In the genomic region with DNA sequence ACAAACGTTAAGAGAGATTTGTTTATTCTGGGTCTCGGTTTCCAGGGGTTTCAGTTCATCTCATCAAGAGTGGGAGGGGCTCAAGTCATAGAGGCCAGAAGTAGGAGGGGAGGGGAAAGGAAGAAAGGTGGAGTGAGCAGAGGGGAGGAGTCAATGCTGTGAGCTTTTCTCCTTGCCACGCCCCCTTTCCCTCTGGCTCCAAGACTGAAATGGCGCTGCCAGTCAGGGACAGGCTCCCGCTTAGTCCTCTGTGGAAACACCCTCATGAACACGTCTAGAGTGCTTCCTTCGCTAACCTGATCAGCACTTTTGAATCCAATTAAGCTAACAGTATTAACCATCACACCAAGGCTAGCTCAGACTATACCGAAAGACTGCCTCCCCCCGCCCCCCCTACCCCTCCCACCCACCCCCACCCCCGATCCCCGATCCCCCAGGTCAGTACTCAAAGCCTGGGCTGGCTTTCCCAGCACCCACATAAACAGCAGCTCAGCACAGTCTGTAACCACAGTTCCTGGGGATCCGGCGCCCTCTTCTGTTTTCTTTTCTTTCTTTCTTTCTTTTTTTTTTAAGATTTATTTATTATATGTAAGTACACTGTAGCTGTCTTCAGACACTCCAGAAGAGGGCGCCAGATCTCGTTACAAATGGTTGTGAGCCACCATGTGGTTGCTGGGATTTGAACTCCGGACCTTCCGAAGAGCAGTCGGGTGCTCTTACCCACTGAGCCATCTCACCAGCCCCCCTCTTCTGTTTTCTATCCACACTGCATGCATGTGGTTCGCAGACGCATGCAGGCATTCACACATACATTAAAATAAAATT, we compare ENCODE assay signal across 7 mouse cellular contexts.
DNase-seq lines count a peak whose midpoint lies in the region; ATAC-seq lines count a peak whose summit lies in the region.

No protein-coding gene starts in this region.

- 0 out of 2 replicates have a peak, but pooled peaks cover 9% of the 10 kb centered on the region for H3K27me3 ChIP-seq in neural tube, embryonic 13.5 days
- no peaks in the 10 kb centered on the region for H3K27me3 ChIP-seq in embryonic facial prominence, embryonic 14.5 days (replicated peaks; ENCODE audit: control insufficient read depth, insufficient read depth, low read length)

- ATAC-seq in neural tube, embryonic 13.5 days (ENCODE audit: low read depth), result no peak
- ATAC-seq in embryonic facial prominence, embryonic 14.5 days (ENCODE audit: low read depth), result peak; percentile 53; the same call in 1 of the 2 replicates
- ATAC-seq in erythroblast, adult 5-6 weeks (replicated peaks; ENCODE audit: low FRiP score, poor library complexity, severe bottlenecking), result no peak

- H3K4me2 ChIP-seq in neural tube, embryonic 13.5 days, result no peak overlapping the region
- H3K4me2 ChIP-seq in embryonic facial prominence, embryonic 14.5 days (ENCODE audit: low read depth, low read length), result peak overlapping the region; percentile 29; the same call in 1 of the 2 replicates

- no peak for DNase-seq in neural tube, embryonic 10.5 days (ENCODE audit: extremely low spot score, low spot score)
- DNase-seq in embryonic facial prominence, embryonic 14.5 days (ENCODE audit: low spot score), result peak; percentile 83
- peak; percentile 21 to 46 for DNase-seq in lung, adult 18-20 months
- no peak for DNase-seq in cerebellum, postnatal 25 days
- DNase-seq in urinary bladder, adult 2 months (ENCODE audit: low spot score), result no peak

- H3K36me3 ChIP-seq in neural tube, embryonic 13.5 days, result no peaks in the 10 kb centered on the region
- no peaks in the 10 kb centered on the region for H3K36me3 ChIP-seq in embryonic facial prominence, embryonic 14.5 days (ENCODE audit: control insufficient read depth, insufficient read depth, low read length)

- H3K4me3 ChIP-seq in neural tube, embryonic 13.5 days, result no peak overlapping the region
- H3K4me3 ChIP-seq in embryonic facial prominence, embryonic 14.5 days (ENCODE audit: low read depth, low read length), result no peak overlapping the region

- H3K4me1 ChIP-seq in neural tube, embryonic 13.5 days (replicated peaks), result peaks cover 63% of the 10 kb centered on the region
- H3K4me1 ChIP-seq in embryonic facial prominence, embryonic 14.5 days (ENCODE audit: control insufficient read depth, insufficient read depth, low read length), result no peaks in the 10 kb centered on the region

- H3K9ac ChIP-seq in neural tube, embryonic 13.5 days, result no peak overlapping the region
- no peak overlapping the region for H3K9ac ChIP-seq in embryonic facial prominence, embryonic 14.5 days (ENCODE audit: low read depth, low read length)

- no peaks in the 10 kb centered on the region for H3K9me3 ChIP-seq in neural tube, embryonic 13.5 days
- no peaks in the 10 kb centered on the region for H3K9me3 ChIP-seq in embryonic facial prominence, embryonic 14.5 days (ENCODE audit: control insufficient read depth, low read length)

- 44% methylated on average over 20 of the region's 20 CpGs for WGBS in neural tube, embryonic 13.5 days
- 40% methylated on average over 20 of the region's 20 CpGs for WGBS in embryonic facial prominence, embryonic 14.5 days

- H3K27ac ChIP-seq in neural tube, embryonic 13.5 days (replicated peaks), result peak overlapping the region; percentile 33; the same call in 1 of the 2 replicates
- no peak overlapping the region for H3K27ac ChIP-seq in embryonic facial prominence, embryonic 14.5 days (replicated peaks; ENCODE audit: low read depth, low read length)

Comparison
In these comparisons a context has a peak if more than half of its experiments do, and no peak if none do; other contexts are left out.
1. DNase-seq: peak in embryonic facial prominence, embryonic 14.5 days (single experiment) and lung, adult 18-20 months (2 of 2); none in neural tube, embryonic 10.5 days (single experiment), cerebellum, postnatal 25 days (0 of 2) and urinary bladder, adult 2 months (single experiment).